In the genomic region with DNA sequence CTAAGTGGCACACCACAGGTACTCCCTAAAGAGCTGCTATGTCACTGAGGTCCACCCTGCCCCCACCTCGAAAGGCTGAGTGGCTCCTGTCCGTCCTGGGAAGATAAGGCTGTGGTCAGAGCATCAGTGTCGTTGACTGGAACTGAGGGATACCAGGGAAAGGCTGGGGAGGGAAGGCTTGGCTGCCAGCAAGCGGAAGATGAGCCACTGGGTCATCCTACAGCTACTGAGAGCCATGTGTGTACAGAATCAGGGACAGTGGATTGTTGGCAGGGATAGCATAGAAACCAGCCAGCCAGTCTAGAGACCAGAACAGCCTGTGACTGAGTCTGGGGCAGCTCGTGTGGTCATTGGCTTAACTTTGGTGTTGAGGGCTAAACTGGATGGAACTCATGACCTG, we compare ENCODE assay signal across 17 mouse cellular contexts.
DNase-seq lines count a peak whose midpoint lies in the region; ATAC-seq lines count a peak whose summit lies in the region.
"Had no signal": no experiment of that assay in that cellular context is flagged by ENCODE, and none has a peak within 500 bp of the region (broad histone marks: within the 10 kb centered on the region; RNA-seq: fewer than 3 reads in every experiment).

No protein-coding gene starts in this region.

- peak; percentile 9 for DNase-seq in cerebellum, adult 11 months
- peak; percentile 88 for DNase-seq in heart, adult 11 months
- no peak for DNase-seq in heart, adult 9 months (ENCODE audit: low spot score in 2 of 2)
- peak; percentile 75 to 80 for DNase-seq in cerebellum, postnatal 10 days
- DNase-seq in urinary bladder, adult 18-20 months (ENCODE audit: low spot score in 2 of 2) = no peak
- no peak for DNase-seq in thymus, postnatal 14 days
- DNase-seq: heart, postnatal 10 days; kidney, adult 8-10 months; kidney, postnatal 14 days; liver; thymus, adult 18-20 months had no signal

- ATAC-seq in cerebellum, adult (ENCODE audit: insufficient number of reproducible peaks, low FRiP score, low TSS enrichment) = no peak
- ATAC-seq: forebrain, embryonic 13.5 days; hindbrain, embryonic 16.5 days; intestine, embryonic 15.5 days; lung, postnatal 0 days; midbrain, embryonic 16.5 days had no signal

Comparison
In these comparisons a context has a peak if more than half of its experiments do, and no peak if none do; other contexts are left out.
1. DNase-seq: peak in cerebellum, adult 11 months (single experiment), heart, adult 11 months (single experiment) and cerebellum, postnatal 10 days (2 of 2); none in heart, adult 9 months (0 of 2), urinary bladder, adult 18-20 months (0 of 2) and thymus, postnatal 14 days (single experiment).